Comparison of ENCODE assay signal across 10 mouse cellular contexts in genomic region chr7:73657283-73657682, GRCm38 (mm10).
DNase-seq lines count a peak whose midpoint lies in the region; ATAC-seq and TF ChIP-seq lines count a peak whose summit lies in the region.
"Had no signal": no experiment of that assay in that cellular context is flagged by ENCODE, and none has a peak within 500 bp of the region (broad histone marks: within the 10 kb centered on the region; RNA-seq: fewer than 3 reads in every experiment).

No protein-coding gene starts in this region.

- no peaks in the 10 kb centered on the region for H3K36me3 ChIP-seq in midbrain, embryonic 11.5 days (ENCODE audit: control insufficient read depth, insufficient read depth, low read length)
- no peaks in the 10 kb centered on the region for H3K36me3 ChIP-seq in midbrain, embryonic 14.5 days (ENCODE audit: control insufficient read depth, insufficient read depth, low read length)
- no peaks in the 10 kb centered on the region for H3K36me3 ChIP-seq in stomach, postnatal 0 days (ENCODE audit: control insufficient read depth, insufficient read depth, low read length)
- no peaks in the 10 kb centered on the region for H3K36me3 ChIP-seq in forebrain, embryonic 11.5 days (ENCODE audit: control insufficient read depth, insufficient read depth, low read length)
- H3K36me3 ChIP-seq: limb, embryonic 12.5 days; lung, embryonic 15.5 days had no signal

- 82% methylated on average over 7 of the region's 7 CpGs for WGBS in midbrain, embryonic 11.5 days
- 85% methylated on average over 7 of the region's 7 CpGs for WGBS in midbrain, embryonic 14.5 days
- 44% methylated on average over 7 of the region's 7 CpGs for WGBS in stomach, postnatal 0 days
- 84% methylated on average over 7 of the region's 7 CpGs for WGBS in forebrain, embryonic 11.5 days

- no peak for TF ChIP-seq EP300 in stomach, postnatal 0 days (optimal IDR thresholded peaks at IDR 0.05)

- no peak for ATAC-seq in midbrain, embryonic 11.5 days (ENCODE audit: low FRiP score)
- no peak for ATAC-seq in midbrain, embryonic 14.5 days (ENCODE audit: low FRiP score, low TSS enrichment)
- ATAC-seq in stomach, postnatal 0 days (ENCODE audit: low FRiP score, low TSS enrichment), result no peak
- ATAC-seq in forebrain, embryonic 11.5 days (replicated peaks; ENCODE audit: low FRiP score), result no peak

- DNase-seq in midbrain, embryonic 11.5 days (ENCODE audit: low spot score, missing footprints), result peak; percentile 78
- DNase-seq in midbrain, embryonic 14.5 days, result no peak
- DNase-seq in heart, adult 9 months (ENCODE audit: low spot score in 2 of 2), result peak; percentile 41 to 52
- peak; percentile 48 for DNase-seq in kidney, adult 9 months
- DNase-seq in stomach, postnatal 0 days (ENCODE audit: low spot score), result peak; percentile 26
- no peak for DNase-seq in right cerebral cortex, postnatal 14 days
- DNase-seq in forebrain, embryonic 11.5 days (ENCODE audit: low spot score), result no peak
- no peak for DNase-seq in left cerebral cortex, adult 11 months (ENCODE audit: low spot score)

- no peak overlapping the region for H3K4me3 ChIP-seq in midbrain, embryonic 11.5 days (ENCODE audit: low read depth, low read length)
- H3K4me3 ChIP-seq in midbrain, embryonic 14.5 days (replicated peaks; ENCODE audit: low read depth, low read length), result no peak overlapping the region
- H3K4me3 ChIP-seq in stomach, postnatal 0 days (ENCODE audit: low read depth, low read length), result no peak overlapping the region
- H3K4me3 ChIP-seq in forebrain, embryonic 11.5 days (ENCODE audit: low read depth, low read length), result no peak overlapping the region
- H3K4me3 ChIP-seq: limb, embryonic 12.5 days; lung, embryonic 15.5 days had no signal

- H3K4me2 ChIP-seq in midbrain, embryonic 11.5 days, result no peak overlapping the region
- H3K4me2 ChIP-seq in midbrain, embryonic 14.5 days (ENCODE audit: low read length), result no peak overlapping the region
- H3K4me2 ChIP-seq in stomach, postnatal 0 days (replicated peaks; ENCODE audit: low read depth), result no peak overlapping the region
- H3K4me2 ChIP-seq in forebrain, embryonic 11.5 days (ENCODE audit: low read depth, low read length, severe bottlenecking), result no peak overlapping the region
- H3K4me2 ChIP-seq: limb, embryonic 12.5 days; lung, embryonic 15.5 days had no signal

- H3K4me1 ChIP-seq in midbrain, embryonic 11.5 days (ENCODE audit: control insufficient read depth, insufficient read depth, low read length), result no peaks in the 10 kb centered on the region
- H3K4me1 ChIP-seq in midbrain, embryonic 14.5 days (ENCODE audit: control insufficient read depth, insufficient read depth, low read length), result no peaks in the 10 kb centered on the region
- H3K4me1 ChIP-seq in stomach, postnatal 0 days (replicated peaks; ENCODE audit: control insufficient read depth, insufficient read depth), result no peaks in the 10 kb centered on the region
- no peaks in the 10 kb centered on the region for H3K4me1 ChIP-seq in forebrain, embryonic 11.5 days (replicated peaks; ENCODE audit: control insufficient read depth, insufficient read depth, low read length)
- H3K4me1 ChIP-seq: limb, embryonic 12.5 days; lung, embryonic 15.5 days had no signal

- H3K9ac ChIP-seq in midbrain, embryonic 11.5 days (ENCODE audit: low read length), result no peak overlapping the region
- no peak overlapping the region for H3K9ac ChIP-seq in midbrain, embryonic 14.5 days (replicated peaks; ENCODE audit: low read length)
- no peak overlapping the region for H3K9ac ChIP-seq in stomach, postnatal 0 days (ENCODE audit: low read length)
- H3K9ac ChIP-seq in forebrain, embryonic 11.5 days (ENCODE audit: low read length), result no peak overlapping the region
- H3K9ac ChIP-seq: limb, embryonic 12.5 days; lung, embryonic 15.5 days had no signal

- TF ChIP-seq CTCF in stomach, postnatal 0 days (IDR thresholded peaks at IDR 0.05; ENCODE audit: low read depth), result no peak

- H3K9me3 ChIP-seq in midbrain, embryonic 11.5 days (ENCODE audit: control insufficient read depth, low read length), result no peaks in the 10 kb centered on the region
- no peaks in the 10 kb centered on the region for H3K9me3 ChIP-seq in midbrain, embryonic 14.5 days (ENCODE audit: control insufficient read depth, low read length)
- H3K9me3 ChIP-seq in stomach, postnatal 0 days (ENCODE audit: control insufficient read depth, low read length), result no peaks in the 10 kb centered on the region
- no peaks in the 10 kb centered on the region for H3K9me3 ChIP-seq in forebrain, embryonic 11.5 days (ENCODE audit: control insufficient read depth, low read length)
- H3K9me3 ChIP-seq: limb, embryonic 12.5 days; lung, embryonic 15.5 days had no signal

- H3K27ac ChIP-seq in midbrain, embryonic 11.5 days (ENCODE audit: low read depth, low read length), result no peak overlapping the region
- no peak overlapping the region for H3K27ac ChIP-seq in midbrain, embryonic 14.5 days (replicated peaks; ENCODE audit: low read depth, low read length)
- H3K27ac ChIP-seq in stomach, postnatal 0 days (replicated peaks), result no peak overlapping the region
- H3K27ac ChIP-seq in forebrain, embryonic 11.5 days (ENCODE audit: low read depth, low read length), result no peak overlapping the region
- H3K27ac ChIP-seq: limb, embryonic 12.5 days; lung, embryonic 15.5 days had no signal

- no peaks in the 10 kb centered on the region; the same call in 1 of the 2 replicates for H3K27me3 ChIP-seq in midbrain, embryonic 11.5 days (ENCODE audit: control insufficient read depth, insufficient read depth, low read length)
- H3K27me3 ChIP-seq in midbrain, embryonic 14.5 days (ENCODE audit: control insufficient read depth, insufficient read depth, low read length), result 0 out of 2 replicates have a peak, but pooled peaks cover 3% of the 10 kb centered on the region
- H3K27me3 ChIP-seq in stomach, postnatal 0 days (ENCODE audit: control insufficient read depth, insufficient read depth, low read length), result no peaks in the 10 kb centered on the region
- H3K27me3 ChIP-seq in forebrain, embryonic 11.5 days (ENCODE audit: control insufficient read depth, insufficient read depth, low read length), result no peaks in the 10 kb centered on the region
- H3K27me3 ChIP-seq: lung, embryonic 15.5 days had no signal

Comparison
In these comparisons a context has a peak if more than half of its experiments do, and no peak if none do; other contexts are left out.
1. DNase-seq: peak in midbrain, embryonic 11.5 days (single experiment), heart, adult 9 months (2 of 2), kidney, adult 9 months (single experiment) and stomach, postnatal 0 days (single experiment); none in midbrain, embryonic 14.5 days (single experiment), right cerebral cortex, postnatal 14 days (single experiment), forebrain, embryonic 11.5 days (single experiment) and left cerebral cortex, adult 11 months (single experiment).